Mouse (Mus musculus): ENCODE data around the gene Spaca4.

Gene Spaca4

DNA sequence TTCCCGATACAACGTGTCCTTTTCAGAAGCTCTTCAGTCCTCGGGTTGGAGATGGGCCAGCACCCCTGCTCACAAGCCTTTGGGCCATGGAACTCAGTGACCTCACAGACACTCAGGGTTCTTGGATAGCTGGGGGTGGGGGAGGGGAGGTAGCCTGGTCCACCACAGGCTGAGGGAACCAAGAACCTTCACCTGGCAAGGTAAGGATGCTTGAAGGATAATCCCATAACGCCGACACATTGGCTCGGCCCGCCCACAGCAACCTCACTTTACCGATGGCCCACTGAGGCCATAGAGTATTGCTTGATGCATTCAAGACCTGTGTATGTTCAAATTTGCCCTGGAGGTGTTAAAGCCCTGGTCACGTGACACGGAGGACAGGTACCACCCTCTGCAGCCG is at the start of gene Spaca4:
Spaca4 (minus strand) TSS at position 101 of the 400 bp plus-strand sequence.
- DNase-seq (ENCODE audit: low spot score), result no peak

DNA sequence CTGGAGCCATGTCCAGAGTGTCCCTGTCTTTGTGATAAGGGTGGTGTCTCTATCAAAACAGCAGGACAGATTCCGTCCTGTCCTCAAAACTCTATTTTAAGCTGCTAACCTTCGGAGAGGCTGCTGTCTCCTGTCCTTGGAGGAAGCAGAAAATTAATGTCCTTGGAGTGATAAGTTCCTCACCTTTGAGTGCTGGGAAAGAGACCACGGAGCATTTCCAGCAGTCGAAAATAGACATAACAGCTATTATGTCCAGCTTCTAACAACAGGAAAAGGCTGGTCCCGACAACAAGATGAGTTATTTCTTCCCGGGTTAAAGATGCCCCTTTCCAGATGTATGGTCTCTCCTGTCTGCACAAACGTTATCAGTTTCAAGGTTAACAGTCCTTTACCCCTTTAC is 49.6 kb upstream of the Spaca4 start:
- no peak for DNase-seq (ENCODE audit: low spot score)

DNA sequence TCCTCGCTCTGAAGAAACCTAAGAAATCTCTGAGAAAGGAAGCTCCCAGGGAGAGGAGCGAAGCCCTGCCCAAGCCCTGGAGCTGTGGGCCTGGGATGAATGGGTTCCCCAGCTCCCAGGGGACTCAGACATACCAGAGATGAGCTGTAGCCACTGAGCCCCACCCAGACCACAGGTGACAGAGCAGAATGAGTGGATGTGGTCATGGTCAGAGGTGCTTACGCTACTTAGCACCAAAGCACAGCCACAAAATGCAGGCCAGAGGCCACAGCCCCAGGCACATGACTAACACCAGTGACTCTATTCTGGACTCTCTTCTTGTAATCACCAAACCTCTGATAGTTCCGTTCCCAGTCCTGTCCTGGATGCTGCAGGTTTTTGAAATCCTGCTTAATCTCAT is 45.5 kb upstream of the Spaca4 start:
- no peak for DNase-seq (ENCODE audit: low spot score)

DNA sequence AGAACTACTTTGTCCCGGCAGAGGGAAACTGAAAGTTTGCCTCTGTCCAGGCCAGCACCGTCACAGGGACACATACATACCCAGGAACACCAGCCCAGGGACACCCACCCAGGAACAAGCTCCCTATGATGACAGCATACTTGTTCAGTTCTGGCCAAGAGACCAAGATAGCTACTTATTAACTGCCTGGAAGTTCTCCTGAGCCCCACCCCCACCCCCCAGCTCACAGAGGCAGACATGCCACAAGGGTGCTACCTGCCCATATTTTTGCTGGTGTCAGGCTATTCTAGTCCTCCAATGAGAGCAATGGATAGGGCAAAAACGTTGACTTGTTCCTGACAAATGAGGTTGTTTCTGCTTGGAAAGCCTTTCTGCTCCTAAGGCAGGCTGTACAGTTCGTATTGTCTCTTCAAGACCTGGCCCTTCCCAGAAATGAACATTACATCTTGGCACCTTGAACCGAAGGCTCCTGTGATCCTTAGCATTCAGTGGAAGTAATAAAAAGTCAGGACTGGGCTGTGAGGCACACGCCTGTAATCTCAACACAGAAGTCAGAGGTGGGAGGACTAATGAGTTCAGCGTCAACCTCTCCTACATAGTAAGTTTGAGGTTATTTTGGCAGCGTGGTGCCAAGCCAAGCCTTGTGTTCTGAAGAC is 44.9 kb upstream of the Spaca4 start:
- no peak for DNase-seq (ENCODE audit: low spot score)

DNA sequence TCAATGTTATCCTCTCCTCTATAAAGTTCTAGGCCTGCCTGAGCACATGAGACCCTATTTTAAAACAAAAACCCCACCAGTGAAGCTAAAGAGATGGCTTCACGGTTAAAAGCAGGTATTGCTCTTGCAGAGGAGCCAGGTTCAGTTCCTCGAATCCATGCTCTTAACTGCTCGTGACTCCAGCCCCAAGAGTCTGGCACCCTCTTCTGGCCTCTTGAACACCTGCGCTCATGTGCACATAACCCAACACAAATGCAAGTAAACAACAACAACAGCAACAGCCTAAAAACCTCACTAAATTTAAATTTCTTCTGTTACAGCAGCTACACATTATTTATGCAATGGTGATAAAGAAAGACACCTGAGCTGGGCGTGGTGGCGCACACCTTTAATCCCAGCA is 41.9 kb upstream of the Spaca4 start:
- DNase-seq (ENCODE audit: low spot score), result no peak

DNA sequence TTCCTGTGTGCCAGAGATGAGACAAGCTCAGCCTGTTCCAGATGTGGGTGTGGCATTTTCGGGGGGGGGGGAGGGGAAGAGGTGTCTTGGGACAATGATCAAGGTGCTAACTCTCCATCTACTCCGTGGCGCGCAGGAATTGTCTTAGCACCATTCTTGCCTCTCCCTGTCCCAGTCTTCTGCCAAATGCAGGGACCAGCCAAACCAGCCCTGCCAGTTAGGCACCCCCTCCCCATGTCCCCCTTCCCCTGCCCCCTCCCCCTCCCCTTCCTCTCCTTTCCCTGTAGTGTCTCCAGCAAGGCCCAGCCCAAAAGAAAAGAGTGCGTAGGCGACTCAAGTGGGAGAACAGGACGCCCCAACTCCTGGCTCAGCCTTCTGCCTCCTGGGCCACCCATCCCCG is 41.2 kb upstream of the Spaca4 start:
- no peak for DNase-seq (ENCODE audit: low spot score)

DNA sequence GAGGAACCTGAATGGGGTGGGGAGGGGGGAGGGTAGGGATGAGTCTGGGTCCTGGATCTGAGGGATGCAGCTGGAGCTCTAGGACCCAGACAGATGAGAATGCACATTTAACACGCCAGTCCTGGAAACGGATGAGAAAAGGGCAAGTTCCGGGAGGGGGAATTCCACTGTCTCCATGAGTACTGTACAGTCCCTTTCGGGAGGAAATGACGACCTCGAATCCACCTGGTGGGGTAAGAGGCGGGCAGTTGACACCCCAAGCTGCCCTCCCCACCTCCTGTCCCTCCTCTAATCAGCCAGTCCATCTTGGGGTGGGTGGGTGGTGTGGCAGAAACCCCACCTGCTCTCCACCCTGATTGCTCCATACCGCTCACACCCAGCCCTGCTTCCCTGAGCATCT is 40.4 kb upstream of the Spaca4 start:
- no peak for DNase-seq (ENCODE audit: low spot score)

DNA sequence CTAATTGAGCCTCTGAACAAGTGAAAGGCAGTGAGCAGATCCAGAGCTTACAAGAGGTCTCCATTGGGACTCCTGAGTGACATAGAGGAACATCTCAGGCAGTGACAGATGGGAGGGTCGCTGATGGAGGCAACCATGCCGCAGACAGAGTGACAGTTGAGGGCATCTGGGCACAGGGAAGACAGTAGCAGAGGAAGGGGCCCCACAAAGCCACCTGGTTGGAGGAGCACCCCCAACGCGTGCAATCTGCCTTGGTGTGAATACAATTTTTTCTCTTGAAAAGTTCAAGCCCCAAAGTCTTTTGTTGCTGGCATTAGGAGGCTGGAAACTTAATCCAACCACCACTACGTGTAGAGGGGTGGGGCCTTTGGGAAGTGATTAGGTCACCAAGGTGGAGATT is 34.5 kb upstream of the Spaca4 start:
- no peak for DNase-seq (ENCODE audit: low spot score)

DNA sequence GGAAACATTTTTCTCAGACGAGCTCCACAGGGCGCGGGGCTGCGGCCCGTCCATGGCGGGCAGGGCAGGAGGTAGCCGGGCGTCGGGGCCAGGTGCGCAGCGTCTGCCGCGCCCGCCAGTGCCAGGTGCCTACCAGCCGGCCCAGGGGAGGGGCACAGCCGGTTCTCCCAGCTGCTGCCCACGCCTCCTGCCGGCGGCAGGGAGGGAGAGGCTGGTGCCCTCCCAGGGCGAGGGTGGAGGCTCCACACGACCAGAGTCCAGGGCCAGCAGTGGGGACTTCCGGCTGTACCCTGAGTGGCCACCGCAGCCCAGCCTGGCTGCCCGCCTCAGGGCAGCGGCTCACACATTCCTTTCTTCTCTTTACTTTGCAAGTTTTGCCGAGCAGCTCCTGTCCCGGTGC is 33.8 kb upstream of the Spaca4 start:
- DNase-seq (ENCODE audit: low spot score), result peak; percentile 36

DNA sequence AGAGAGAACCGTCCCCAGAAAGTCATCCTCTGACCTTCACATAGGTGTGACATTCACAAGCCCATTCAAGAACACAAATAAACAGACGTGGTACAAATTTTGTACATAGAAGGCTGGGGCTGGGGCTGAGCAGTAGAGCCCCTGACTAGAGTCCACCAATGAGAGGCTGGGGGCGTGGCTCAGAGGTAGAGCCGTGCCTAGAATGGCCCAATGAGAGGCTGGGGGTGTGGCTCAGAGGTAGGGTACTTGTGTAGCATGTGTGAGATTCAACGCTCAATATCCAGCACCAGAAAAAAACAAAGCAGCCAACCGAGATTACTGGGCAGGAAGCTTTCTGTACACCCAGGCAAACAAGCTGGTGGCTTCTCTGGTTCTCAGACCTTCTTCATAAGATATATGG is 30.1 kb upstream of the Spaca4 start:
- DNase-seq (ENCODE audit: low spot score), result no peak

DNA sequence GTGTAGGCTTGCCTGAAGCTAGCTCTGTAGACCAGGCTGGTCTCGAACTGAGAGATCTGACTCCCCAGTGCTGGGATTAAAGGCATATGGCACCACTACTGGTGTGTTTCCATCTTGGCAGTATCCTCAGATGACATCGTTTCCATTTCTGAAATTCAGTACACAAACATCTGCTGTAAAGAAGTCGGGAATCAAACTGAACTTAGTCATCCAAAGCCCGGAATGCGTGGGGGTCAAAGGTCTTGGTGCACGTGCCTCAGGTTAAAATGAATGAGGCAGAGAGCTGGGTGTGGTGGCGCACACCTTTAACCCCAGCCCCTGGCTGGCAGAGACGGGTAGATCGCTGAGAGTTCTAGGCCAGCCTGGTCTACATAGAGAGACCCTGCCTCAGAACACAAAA is 24.5 kb upstream of the Spaca4 start:
- DNase-seq (ENCODE audit: low spot score), result no peak

DNA sequence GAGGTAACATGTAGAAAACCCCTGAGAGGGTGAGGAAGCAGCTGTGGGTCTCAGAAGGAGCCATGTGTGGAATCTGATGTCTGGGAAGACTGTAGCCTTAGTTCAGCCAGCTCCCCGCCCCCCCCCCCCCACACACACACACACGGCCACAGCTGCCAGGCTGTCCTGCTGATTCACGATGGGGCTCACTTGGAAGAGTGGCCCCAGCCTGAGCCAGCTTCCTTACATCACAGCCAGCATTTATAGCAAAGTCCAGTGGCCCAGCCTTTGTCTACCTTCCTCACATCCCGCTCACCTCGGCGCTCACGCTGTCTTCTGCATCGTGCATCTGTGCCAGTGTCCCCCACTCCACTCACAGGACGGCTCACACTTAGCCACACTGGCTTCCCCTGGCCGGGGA is 23.8 kb upstream of the Spaca4 start:
- no peak for DNase-seq (ENCODE audit: low spot score)

DNA sequence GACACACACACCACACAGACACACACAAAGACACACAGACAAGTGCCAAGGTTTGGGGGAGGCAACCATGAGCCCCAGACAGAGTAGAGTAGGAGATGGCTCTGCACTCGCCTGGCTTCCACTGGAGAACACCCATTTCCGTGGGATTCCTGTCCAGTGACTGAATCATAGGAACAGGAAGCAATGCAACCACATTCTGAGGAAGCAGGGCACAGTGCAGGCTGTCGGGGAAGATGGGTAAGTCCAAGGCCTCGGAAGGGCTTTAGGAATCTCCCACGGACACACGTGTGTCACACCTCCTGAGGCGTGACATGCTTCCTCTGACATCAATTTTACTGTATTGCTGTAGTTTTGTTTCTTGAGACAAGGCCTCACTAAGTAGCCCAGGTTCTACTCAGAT is 22.5 kb upstream of the Spaca4 start:
- DNase-seq (ENCODE audit: low spot score), result no peak

DNA sequence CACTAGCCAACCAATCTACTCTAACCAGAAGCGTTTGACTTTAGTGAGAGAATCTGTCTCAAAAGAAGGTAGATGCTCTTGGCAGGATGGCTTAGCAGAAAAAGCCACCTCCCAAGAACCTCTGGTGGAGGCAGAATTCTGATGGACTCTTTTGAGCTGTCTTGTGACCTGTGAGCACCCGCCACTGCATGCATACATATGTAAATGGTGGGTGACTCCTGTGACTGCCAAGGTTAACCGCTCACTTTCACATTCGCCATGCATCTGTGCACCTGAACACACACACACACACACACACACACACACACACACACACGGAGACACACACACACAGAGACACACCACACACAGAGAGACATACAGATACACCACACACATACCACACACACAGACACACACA is 21.8 kb upstream of the Spaca4 start:
- DNase-seq (ENCODE audit: low spot score), result no peak

DNA sequence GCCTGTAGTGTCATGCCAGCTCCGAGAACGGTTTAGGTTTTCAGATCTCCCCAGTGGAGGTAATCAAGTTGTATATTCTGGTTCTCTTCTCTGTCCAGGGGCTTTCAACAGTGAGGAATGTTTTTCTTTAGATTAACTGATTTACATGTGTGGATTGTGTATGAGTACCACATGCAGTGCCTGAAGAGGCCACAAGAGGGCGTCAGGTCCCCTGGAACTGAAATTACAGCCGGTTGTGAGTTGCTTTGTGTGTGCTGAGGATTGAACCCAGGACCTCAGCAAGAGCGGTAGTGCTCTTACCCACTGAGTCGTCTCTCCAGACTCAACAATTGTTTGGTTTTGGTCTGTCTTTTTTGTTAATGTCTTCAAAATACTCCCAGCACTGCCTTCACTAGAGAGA is 20.9 kb upstream of the Spaca4 start:
- peak; percentile 32 for DNase-seq (ENCODE audit: low spot score)

DNA sequence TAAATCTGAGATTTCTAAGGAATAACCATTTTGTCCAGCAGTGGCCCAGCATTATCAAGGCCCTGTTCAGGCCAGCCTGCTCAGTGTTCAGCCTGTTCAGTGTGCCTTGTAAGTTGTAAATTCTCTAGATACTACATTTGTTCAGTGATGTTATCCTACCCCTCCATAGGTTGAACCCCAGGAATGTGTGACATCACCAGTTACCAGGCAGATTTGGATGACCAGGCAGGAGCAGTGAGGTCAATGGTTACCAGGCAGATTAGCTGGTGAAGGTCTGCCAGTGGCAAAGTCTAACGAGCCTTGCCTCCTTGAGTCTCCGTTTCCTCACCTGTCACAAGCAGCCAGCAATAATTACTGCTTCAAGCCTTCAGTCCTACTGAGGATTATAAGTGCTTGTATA is 18.8 kb upstream of the Spaca4 start:
- DNase-seq (ENCODE audit: low spot score), result peak; percentile 63

DNA sequence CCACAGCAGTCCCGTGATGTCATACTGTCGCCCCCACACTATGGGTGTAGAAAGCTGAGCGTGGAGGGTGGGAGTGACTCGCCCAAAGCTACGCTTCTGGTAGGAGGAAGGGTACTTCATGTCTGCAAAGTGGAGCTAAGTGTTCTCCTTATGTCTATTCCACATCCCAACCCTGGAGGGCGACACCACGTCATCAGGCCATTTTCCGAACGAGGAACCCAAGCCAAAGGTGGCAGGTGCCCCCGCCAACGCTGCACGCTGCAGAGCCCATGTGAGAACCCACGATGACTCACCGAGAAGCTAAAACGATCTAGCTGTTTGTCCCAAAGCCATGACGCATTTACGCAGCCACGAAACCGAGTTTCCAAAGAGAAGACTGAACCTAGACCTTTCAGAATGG is 16.7 kb upstream of the Spaca4 start:
- DNase-seq (ENCODE audit: low spot score), result no peak

DNA sequence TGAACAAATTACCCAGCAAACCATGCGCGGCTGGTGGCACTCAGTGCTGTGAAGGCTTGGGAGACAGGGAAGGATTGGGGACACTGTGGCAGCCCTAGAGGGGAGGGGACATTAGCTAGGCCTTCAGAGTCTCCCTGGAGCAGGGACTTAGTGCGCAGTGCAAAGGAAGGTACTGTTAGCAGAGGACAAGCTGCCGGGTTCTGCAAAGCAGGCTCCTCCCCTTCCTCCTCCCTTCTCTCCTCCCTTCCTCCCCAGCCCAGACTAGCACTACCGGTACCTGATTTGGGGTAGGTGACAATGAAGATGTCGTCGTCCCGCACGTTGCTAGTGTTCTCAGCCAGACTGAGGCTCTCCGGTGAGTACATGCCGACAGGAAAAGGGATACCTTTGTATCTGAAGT is 16.2 kb upstream of the Spaca4 start:
- no peak for DNase-seq (ENCODE audit: low spot score)

DNA sequence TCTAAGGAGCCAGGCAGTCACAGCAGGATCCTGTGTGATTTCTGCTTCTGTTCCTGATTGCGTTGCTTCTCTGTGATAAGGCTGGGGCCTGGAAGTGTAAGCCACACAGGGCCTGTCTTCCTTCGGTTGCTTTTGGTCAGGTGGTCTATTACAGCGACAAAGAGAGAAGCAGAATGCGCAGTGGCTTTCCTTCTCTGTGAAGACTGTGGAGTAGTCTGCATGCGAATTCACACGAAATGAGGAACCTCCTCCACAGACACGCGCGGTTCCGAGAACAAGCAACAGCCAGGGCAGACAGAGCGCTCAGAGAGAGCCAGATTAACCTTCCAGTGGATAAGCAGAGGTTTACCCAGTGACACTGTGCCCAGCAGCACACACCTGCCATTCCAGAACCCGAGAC is 15.7 kb upstream of the Spaca4 start:
- DNase-seq (ENCODE audit: low spot score), result no peak

DNA sequence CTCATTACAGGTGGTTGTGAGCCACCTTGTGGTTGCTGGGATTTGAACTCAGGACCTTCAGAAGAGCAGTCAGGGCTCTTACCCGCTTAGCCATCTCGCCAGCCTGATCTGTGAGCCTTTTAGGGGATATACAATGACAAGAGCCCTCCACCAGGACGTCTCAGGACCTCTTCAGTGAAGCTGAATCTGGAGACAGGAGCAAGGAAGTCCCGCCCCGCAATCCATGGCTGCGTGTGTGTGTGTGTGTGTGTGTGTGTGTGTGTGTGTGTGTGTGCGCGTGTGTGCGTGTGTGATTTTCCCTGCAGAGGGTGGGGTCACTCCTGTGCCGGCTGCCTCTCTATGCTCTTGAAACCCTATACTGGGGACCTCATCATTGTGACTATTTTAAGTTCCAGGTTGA is 14.2 kb upstream of the Spaca4 start:
- no peak for DNase-seq (ENCODE audit: low spot score)

DNA sequence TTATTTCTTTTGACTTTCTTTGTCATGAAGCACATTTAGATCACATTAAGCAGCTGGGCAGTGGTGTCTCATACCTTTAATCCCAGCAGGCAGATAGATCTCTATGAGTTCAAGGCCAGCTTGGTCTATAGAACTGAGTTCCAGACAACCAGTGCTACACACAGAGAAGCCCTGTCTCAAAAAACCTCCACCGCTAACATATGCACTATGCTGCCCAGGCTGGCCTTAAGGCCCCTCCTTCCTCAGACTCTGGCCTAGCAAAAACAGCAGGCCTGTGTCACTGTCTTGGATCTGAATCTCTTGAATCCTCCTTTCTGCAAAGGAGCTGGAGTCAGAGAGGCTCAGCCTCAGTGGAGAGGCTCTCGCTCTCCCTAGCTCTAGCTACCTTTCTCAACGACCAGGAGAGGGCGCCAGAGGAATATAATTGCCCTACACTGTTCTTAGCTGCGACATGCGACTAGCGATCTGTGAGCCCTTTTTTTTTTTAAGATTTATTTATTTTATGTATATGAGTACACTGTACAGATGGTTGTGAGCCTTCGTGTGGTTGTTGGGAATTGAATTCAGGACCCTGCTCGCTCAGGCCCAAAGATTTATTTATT is 13.7 kb upstream of the Spaca4 start:
- DNase-seq (ENCODE audit: low spot score), result peak; percentile 88

DNA sequence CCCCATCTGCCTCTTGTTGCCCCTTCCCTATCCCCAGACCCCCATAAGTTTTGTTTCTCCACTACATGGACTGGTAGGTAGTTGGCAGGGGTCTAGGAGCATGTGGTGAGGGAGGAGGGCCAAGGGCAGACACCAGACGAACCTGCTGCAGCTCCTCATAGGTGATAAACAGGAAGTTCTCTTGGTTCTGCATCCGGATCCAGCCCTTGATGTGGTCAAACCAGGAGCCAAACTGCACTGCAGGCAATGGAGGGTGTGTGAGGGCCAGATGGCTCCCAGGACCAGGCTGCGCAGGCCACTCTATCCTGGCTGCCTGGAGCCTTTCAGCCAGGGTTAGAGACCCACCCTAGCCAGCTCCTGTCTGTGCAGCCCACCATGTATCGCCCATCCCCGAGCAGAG is 7.9 kb upstream of the Spaca4 start:
- no peak for DNase-seq (ENCODE audit: low spot score)

DNA sequence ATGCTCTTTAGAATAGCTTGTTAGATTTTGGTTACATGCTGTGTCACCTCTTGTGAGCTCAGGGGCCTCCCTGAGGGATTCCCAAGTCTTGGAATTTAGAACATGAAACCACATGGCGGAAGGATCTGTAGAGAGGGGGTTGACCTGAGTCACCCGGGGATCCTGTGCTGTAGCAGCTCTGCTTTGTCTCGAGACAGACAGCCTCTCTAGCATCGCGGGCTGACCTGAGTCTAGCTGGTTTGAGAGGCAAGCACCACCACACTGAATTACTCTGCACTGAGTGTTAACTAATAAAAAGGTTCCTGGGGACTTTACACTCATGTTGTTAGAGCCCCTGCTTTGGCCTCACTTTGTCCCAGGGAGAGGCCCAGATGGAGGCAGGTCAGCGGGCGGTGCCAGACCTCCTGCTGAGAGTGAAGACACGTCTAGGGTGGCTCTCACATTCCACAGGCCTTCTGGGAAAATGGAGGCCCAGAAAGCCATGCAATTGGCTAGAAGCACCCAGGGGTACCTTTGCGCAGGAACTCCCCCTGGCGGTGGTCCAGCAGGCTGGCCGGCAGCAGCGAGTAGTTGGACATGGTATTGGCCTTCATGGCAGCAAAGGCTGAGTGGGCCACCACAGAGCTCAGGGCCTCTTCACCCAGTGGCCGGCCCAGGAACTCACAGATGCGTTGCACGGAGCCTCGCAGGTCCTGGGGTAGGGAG is 5.3 kb upstream of the Spaca4 start:
- DNase-seq (ENCODE audit: low spot score), result peak; percentile 83

DNA sequence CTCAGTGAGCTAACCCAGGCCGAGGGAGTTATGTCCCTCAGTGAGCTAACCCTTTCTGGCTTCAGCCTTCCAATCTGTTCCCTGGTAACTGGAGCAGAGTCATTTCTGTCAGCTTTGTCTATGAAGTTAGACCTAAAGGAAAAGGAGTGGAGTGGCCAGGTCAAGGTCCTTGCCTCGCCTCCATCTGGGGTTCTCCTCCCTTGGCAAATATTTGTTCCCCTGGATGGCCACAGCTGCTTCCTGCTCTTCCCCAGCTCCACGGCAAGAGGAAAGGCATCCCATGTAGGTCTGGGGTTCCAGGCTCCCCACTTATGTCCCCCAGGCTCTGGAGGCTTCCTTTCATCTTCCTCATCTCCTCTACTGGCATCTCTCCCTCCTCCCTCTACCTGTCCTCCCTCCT is 2.0 kb upstream of the Spaca4 start:
- no peak for DNase-seq (ENCODE audit: low spot score)
